Mouse (Mus musculus) mature B cell (primary cell): ENCODE results near the gene Gm9972.

ENCODE experiments used
- in situ Hi-C: fragments of 300-500 bp; cut with MboI; formaldehyde crosslinking; loops from 2 replicates; pipeline ENCODE4 v1.14.3; 2019

Gm9972 gene

DNA sequence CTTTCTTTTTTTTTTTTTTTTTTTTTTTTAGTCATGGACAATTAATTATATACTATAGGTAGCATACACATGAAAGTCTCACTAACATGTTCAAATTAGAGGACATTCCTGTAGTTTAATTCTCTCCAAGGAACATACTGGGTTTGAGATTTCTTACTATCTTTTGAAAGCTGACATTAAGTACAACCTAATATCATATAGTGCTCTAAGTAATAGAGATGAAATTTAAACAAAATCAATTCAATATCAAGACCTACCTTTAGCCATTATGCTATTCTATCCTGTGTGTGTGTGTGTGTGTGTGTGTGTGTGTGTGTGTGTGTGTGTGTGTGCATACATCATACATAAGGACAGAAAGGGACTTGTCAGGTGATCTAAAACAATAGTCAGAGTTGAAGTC, at the start of gene Gm9972:
Gene Gm9972, plus strand, starts transcription at position 301 of the 400 bp plus-strand sequence.
- in situ Hi-C loops = no loop called here

- in situ Hi-C loops = no loop called here
Observed at GRCm38 (mm10) chr11:42999188-42999587, 36.4 kb upstream of the Gm9972 start.

DNA sequence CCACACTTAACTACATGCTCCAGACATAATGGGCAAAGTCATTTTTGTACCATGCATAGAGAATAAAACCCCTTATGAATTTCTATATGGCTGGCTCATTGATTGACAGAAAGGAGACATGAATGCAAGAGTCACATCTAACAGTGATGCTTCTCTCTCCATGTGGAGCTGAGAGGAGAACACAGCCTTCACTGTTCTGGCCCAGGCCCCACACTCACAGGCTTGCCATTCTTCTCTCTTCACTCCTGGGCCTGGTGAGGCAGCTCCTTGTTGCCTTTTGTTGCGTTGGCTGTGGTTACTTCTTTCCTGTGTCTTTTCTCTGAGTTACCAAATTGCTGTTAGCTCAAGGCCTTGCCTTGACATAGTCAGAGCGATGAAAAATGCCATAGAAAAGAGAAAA, 23.6 kb upstream of the Gm9972 start:
- in situ Hi-C loops = no loop called here

GRCm38 (mm10) chr11:43012980-43013379, 22.6 kb upstream of the Gm9972 start:
- in situ Hi-C loops = no loop called here

- in situ Hi-C loops = no loop called here
Observed at GRCm38 (mm10) chr11:43023109-43023688, 12.3 kb upstream of the Gm9972 start.

DNA sequence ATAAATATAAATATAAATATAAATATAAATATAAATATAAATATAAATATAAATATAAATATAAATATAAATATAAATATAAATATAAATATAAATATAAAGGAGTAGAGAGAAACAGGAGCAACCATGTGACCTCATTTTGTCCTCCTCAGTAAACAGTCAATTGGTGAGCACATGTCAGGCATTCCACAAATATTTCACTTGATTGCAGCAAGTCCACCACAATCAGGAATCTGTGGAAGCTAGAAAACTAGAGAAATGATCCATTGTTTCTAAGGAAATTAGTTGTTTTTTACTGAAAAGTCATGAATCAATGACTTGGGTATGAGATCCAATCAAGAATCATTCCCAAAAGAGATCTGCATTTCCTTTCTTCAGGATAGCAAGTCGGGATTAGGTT, 5.7 kb upstream of the Gm9972 start:
- in situ Hi-C loops = no loop called here

GRCm38 (mm10) chr11:43032141-43032540, 3.4 kb upstream of the Gm9972 start:
- in situ Hi-C loops = no loop called here

DNA sequence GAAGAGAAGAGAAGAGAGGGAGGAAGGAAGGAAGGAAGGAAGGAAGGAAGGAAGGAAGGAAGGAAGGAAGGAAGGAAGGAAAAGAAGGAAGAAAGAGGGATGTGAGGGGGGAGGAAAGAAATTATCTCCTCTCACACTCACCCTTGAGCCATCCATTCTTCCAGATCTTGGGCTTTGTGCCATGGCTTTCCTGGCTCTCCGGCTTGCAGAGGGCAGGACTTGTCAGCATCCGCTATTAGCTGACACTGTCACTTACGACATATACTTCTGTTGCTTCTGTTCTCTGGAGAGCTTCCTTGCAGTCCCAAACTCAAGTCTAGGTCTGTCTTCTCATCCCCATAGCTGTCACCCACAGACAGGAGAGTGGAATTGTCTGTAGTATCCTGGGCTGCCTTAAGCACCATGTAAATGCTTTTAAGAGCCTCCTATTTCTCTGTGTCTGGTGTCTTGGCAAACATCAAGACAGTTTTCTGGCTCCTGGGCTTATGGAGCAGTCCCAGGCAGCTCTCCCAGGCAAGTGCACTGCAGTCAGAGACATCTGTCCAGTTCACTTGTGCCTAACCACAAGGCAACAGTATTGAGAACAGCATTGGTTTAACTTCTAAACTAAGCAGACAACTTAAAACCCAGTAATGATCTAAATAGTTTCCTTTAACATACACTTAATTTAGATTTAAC, 10.5 kb downstream of the Gm9972 start:
- in situ Hi-C loops = no loop called here

GRCm38 (mm10) chr11:43049363-43049762, 13.8 kb downstream of the Gm9972 start:
- in situ Hi-C loops = no loop called here

DNA sequence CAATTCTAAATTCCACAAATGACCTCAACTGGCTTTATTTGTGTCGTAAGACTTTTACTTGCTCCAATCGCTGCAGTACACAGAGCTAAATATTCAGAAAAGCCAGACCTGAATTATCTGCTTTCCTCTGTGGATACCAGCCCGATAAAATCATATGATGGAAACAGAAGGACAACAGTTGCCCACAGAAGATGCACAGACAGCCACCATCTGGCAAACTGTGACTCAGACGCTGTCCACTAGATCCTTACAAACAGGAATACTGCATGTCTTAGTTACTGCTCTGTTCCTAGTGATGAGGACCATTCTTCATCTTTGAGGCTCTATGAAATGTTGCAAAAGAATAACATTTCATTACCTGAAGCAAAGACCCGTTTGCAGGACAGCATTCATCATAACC, 19.4 kb downstream of the Gm9972 start:
- in situ Hi-C loops = no loop called here

GRCm38 (mm10) chr11:43059437-43059970, 24.0 kb downstream of the Gm9972 start:
- in situ Hi-C loops = no loop called here

- in situ Hi-C loops = no loop called here
Observed at GRCm38 (mm10) chr11:43062286-43062685, 26.7 kb downstream of the Gm9972 start.

- in situ Hi-C loops = no loop called here
Observed at GRCm38 (mm10) chr11:43086309-43087050, 50.9 kb downstream of the Gm9972 start.
